Mouse (Mus musculus) heart, postnatal 10 days (tissue): ENCODE data around the gene Vgll4. TPM values are rescaled to one million over a fixed set of nuclear protein-coding genes. Genes with fewer than 3 reads are reported as not detected.
"Not testable (repeated sequence)": the region's sequence is repeated elsewhere in the genome, so short reads cannot be mapped to it uniquely, and the experiment has no call there.

Experiments used
- DNase-seq, 2 experiments: peaks; one replicate each; pipeline ENCODE4 v3.0.0; 2021
- intact Hi-C: fragments of 180-260 bp; cut with DNase I; formaldehyde crosslinking; loops from one replicate; pipeline ENCODE4 v1.15.1; 2025
- total RNA-seq, 2 experiments: library from RNA; stranded (reverse); gene quantifications; 2 replicates each; pipeline ENCODE4 v1.2.3; 2021

The Vgll4 gene
- total RNA-seq, 2 experiments from 2014 or later: 35.9 to 42.5 TPM

- DNase-seq: no peak
- intact Hi-C loops: loop anchor here (1.0 to 2.0 kb wide), 2 partner anchors 11 to 17 kb away; no protein-coding TSS in a partner anchor
These were observed 67.9 kb downstream of the Vgll4 start for GRCm38 (mm10) chr6:114901921-114902320.

- peak in 1 of 2 experiments; percentile 40 for DNase-seq
- intact Hi-C loops: loop anchor here (2.0 kb wide), 1 partner anchor 17 kb away; no protein-coding TSS in a partner anchor
These were observed 68.4 kb downstream of the Vgll4 start for GRCm38 (mm10) chr6:114901321-114901824.

GRCm38 (mm10) chr6:114900194-114900593, 69.6 kb downstream of the Vgll4 start:
- no peak for DNase-seq
- intact Hi-C loops: loop anchor here (2.0 kb wide), 1 partner anchor 19 kb away; no protein-coding TSS in a partner anchor

DNA sequence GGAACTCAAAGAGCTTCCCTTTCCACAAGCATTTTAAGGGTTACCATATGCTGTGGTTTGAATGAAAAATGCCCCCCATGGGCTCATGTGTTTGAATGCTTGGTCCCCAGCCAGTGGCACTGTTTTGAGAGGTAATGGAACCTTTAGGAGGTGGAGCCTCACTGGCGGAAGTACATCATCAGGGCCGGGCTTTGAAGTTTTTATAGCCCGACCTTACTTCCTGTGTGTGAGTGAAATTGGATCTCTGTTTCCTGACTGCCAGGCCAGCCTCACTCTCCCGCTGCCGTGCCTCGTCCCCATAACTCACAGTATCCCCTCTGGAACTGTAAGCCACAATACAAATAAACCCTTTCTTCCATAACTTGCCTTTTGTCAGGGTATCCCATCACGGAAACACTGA, 70.1 kb downstream of the Vgll4 start:
- intact Hi-C loops: loop anchor here (2.0 kb wide), 1 partner anchor 19 kb away; no protein-coding TSS in a partner anchor
- DNase-seq: no peak

DNA sequence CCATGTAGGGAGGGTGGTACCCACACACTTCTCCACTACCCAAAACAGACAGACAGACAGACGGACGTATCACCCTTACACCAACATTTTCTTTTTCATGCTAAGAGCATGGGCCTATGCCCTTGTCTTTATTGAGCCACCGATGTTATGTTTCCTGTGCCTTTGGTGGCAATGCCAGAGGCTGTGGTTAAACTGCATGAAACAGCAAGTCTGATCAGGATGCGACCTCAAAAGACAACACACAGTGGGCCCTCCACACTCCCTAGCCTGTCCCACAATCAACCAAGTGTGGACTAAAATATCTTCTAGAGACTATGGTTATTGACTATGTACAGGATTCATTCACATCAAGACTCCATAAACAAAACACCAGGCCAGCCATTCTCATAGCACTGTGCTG, 70.8 kb downstream of the Vgll4 start:
- intact Hi-C loops: no loop called here
- DNase-seq: no peak

- intact Hi-C loops: no loop called here
These were observed 73.5 kb downstream of the Vgll4 start for GRCm38 (mm10) chr6:114896281-114896680.

GRCm38 (mm10) chr6:114895191-114895590, 74.6 kb downstream of the Vgll4 start:
- DNase-seq: no peak
- intact Hi-C loops: no loop called here

More at GRCm38 (mm10) chr6:114896281-114896680, 73.5 kb downstream of the Vgll4 start:
- DNase-seq: peak in 1 of 2 experiments; percentile 44

GRCm38 (mm10) chr6:114894548-114895106, 75.2 kb downstream of the Vgll4 start:
- intact Hi-C loops: no loop called here
- no peak for DNase-seq

- intact Hi-C loops: no loop called here
These were observed 76.2 kb downstream of the Vgll4 start for GRCm38 (mm10) chr6:114893427-114894209.

DNA sequence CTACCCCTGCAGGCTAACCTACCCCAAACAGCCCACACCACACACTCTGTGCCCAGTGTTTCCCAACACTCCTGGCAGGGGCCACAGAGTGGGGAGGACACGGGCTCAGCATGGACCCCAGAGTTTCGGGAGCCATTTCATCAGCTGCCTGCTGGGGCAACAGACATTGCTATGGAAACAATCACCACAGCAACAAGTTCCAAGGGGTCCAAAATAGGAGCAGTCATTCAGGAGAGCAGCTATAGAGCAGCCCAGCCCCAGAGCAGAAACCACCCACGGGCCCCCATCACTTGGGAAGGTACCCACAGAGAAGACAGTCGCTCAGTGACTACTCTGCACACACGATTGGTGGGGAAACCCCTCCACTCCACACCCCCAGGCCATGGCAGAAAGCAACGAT, 77.4 kb downstream of the Vgll4 start:
- intact Hi-C loops: no loop called here
- DNase-seq: peak; percentile 65 to 71

More at GRCm38 (mm10) chr6:114893427-114894209, 76.2 kb downstream of the Vgll4 start:
- DNase-seq: peak; percentile 67 to 72

DNA sequence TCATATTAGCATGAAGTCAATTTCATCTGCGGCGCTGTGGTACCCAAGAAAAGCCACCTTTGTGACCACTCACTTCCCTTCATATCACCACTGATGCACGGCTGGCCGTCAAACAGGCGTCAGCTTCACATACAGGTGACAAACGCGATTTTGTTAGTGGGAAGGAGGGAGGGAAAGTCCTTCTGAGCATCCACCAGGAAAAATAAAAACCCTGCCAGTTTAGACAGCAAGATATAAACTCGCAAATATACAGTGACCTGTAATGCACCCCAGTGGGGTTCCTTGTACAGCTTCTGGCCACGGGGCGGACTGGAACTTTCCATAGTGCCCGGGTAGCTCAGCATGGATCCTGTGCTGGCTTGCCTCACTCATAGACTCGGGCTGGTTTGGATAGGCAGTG, 78.0 kb downstream of the Vgll4 start:
- no peak for DNase-seq
- intact Hi-C loops: loop anchor here (2.0 kb wide), 1 partner anchor 17 kb away; no protein-coding TSS in a partner anchor

DNA sequence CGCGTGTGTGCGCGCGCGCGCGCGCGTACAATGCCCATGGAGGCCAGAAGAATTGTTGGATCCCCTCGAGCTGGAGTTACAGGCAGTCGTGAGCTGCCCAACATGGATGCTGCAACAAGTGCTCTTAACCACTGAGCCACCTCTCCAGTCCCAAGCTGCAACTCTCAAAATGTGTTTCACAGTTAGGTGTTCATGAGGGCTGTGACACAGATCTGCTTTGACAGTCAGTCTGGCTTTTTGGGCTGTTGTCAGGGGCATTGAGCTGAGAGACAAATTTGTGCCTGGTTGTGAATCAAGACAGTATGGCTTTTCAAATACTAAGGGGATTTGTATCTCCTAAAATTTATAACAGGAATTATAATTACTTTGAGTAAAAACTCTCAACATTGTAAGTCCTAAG, 78.5 kb downstream of the Vgll4 start:
- DNase-seq: no peak
- intact Hi-C loops: loop anchor here (2.0 kb wide), 1 partner anchor 16 kb away; no protein-coding TSS in a partner anchor

DNA sequence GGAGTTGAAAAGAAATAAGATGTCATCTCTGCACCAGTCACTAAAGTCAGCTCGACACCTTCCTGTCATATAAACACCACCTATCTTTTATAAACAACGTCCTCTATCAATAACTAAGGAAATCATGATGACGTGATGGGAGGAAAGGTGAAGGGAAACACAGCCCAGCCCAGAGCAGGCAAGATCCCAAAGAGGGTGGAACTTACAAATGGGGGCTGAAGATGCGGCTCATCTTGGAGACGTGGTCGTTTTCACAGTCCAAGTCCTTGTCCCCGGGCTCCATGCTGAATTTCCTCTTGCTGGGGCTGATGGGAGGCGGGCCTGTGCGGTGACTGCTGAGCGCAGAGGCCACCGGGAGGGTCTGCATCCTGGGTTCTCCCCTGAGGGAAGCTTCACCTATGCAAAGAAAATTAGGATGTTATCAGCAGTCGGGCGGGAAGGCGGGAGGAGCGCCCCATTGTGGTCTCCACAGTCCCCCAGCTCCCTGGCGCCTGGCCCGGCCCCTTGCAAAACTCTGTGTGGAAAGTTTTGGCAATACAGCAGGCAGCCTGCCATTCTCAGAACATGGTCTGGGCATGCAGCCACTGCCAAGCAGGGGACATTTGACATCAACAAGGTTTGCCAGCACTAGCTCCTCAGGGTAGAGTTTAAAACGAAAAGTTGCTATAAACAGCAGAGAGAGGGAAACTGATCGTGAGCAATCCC, 79.2 kb downstream of the Vgll4 start:
- peak; percentile 89 to 91 for DNase-seq
- intact Hi-C loops: loop anchor here (2.0 kb wide), 1 partner anchor 16 kb away; no protein-coding TSS in a partner anchor

DNA sequence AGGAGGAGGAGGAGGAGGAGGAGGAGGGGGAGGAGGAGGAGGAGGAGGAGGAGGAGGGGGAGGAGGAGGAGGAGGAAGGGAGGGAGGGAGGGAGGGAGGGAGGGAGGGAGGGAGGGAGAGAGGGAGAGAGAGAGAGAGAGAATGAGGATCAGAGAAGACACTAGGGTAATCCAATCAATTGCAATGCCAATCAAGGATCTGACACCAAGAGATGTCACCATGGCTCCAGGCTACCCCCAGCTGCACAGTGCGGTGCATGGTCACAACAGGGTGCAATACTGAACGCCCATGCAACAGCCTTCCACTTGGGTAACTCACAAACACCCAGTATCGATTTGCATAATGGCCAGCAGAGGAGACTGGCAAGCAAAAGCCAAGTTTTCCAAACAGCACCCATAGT, 79.8 kb downstream of the Vgll4 start:
- intact Hi-C loops: loop anchor here (2.0 kb wide), 1 partner anchor 15 kb away; no protein-coding TSS in a partner anchor
- DNase-seq: not testable (repeated sequence)

- DNase-seq: peak; percentile 87 to 88
- intact Hi-C loops: no loop called here
These were observed 80.9 kb downstream of the Vgll4 start for GRCm38 (mm10) chr6:114888922-114889321.

- DNase-seq: no peak
- intact Hi-C loops: no loop called here
These were observed 83.1 kb downstream of the Vgll4 start for GRCm38 (mm10) chr6:114886504-114887361.

DNA sequence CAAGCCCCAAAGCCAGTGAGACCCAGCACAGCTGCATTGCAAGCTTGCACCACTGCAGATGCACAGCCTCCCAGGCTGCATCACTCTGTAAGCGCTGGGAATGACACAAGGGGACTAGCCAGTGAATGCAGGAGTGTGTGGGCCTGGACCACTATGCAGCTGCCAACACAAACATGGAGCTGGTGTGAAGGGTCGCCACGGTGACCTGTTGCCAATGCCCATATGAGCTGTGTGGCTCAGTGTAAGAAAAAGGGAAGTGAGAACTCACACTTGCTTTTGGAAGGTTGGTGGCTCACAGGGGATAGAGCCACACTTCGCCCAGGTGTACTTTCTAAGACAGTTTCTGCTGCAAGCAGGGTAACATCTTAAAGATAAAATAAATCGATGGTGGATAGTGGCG, 83.8 kb downstream of the Vgll4 start:
- intact Hi-C loops: no loop called here
- DNase-seq: no peak

GRCm38 (mm10) chr6:114885129-114885528, 84.7 kb downstream of the Vgll4 start:
- intact Hi-C loops: no loop called here

DNA sequence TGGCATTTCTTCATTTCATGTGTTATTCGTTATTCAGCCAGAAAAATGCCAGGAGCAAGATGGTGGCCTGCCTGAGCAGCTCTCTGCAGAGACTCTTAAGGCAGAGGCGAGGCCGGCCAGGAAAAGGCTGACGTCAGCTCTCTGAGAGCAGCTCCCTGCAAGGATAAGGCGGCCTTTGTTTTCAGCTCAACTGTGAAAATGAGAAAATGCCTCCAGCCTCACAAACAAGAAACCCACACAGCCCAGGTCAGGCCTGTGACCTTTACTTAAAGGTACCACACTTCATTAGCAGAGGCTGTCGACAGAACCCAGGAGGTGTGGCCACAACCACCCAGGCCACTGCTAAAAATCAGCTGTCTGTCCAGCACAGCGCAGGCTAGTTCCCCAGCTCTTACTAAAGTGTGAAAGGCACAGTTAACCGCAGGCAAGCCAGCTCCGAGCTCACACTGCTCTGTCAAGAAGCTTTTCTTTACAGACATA, 86.5 kb downstream of the Vgll4 start:
- intact Hi-C loops: loop anchor here (1.0 kb wide), 1 partner anchor 8 kb away; no protein-coding TSS in a partner anchor
- DNase-seq: peak; percentile 83 to 84

More at GRCm38 (mm10) chr6:114885129-114885528, 84.7 kb downstream of the Vgll4 start:
- DNase-seq: no peak
